Mouse (Mus musculus) CH12.LX (cell line): ENCODE measurements at regions not wholly inside any gene's neighbourhood (a gene's known extent, or its start where the extent isn't known, plus 50 kb on each side); places are given as distances from the start of the nearest gene placed in this dataset.

Experiments used
- DNase-seq: peaks from one replicate; pipeline ENCODE4 v3.0.0-alpha.2; 2013; ENCODE audit errors: extremely low read depth
- H3K27ac ChIP-seq: 2 replicates; pipeline ENCODE4 v1.5.1; 2012; ENCODE audit warnings: low read depth, mild to moderate bottlenecking, control low read depth, moderate library complexity; ENCODE audit not compliant: insufficient read depth
- H3K27me3 ChIP-seq: replicated peaks from 2 replicates; pipeline ENCODE3; 2012; ENCODE audit warnings: inconsistent platforms
- H3K36me3 ChIP-seq, 2 experiments: replicated peaks in 1 of 2; 2 replicates each; pipeline versions ENCODE3 to v1.6.1; 2012; ENCODE audit warnings: inconsistent platforms in 1 of 2, low read length in 1 of 2, mild to moderate bottlenecking in 1 of 2, mixed read lengths in 1 of 2, moderate library complexity in 1 of 2; ENCODE audit not compliant: control insufficient read depth in 1 of 2, insufficient read depth in 1 of 2
- H3K4me1 ChIP-seq, 2 experiments: 2 replicates each; pipeline ENCODE4 v1.6.1; 2012; ENCODE audit warnings: inconsistent platforms in 1 of 2, moderate library complexity in 1 of 2; ENCODE audit not compliant: insufficient read depth in 2 of 2, control insufficient read depth in 1 of 2
- H3K4me2 ChIP-seq: 2 replicates; pipeline ENCODE4 v1.6.1; 2012; ENCODE audit warnings: low read depth, mild to moderate bottlenecking, control low read depth; ENCODE audit not compliant: poor library complexity, insufficient read depth, severe bottlenecking
- H3K4me3 ChIP-seq, 3 experiments: fragments of 150-350 bp in 1 of 3; sonication (generic) in 1 of 3; replicated peaks in 1 of 3; 2 replicates each; pipeline versions ENCODE3 to v1.5.1; 2011 to 2012; ENCODE audit warnings: low read depth in 2 of 3, low read length in 2 of 3, mild to moderate bottlenecking in 2 of 3, moderate library complexity in 2 of 3, control low read depth in 1 of 3, improper control_type of control experiment in 1 of 3, inconsistent platforms in 1 of 3, mixed read lengths in 1 of 3; ENCODE audit not compliant: poor library complexity in 1 of 3
- H3K79me2 ChIP-seq: replicated peaks from 2 replicates; pipeline ENCODE4 v1.6.1; 2012; ENCODE audit warnings: mild to moderate bottlenecking, moderate library complexity; ENCODE audit not compliant: control insufficient read depth, poor library complexity, insufficient read depth, severe bottlenecking; ENCODE audit errors: extremely low read depth
- H3K9ac ChIP-seq: 2 replicates; pipeline ENCODE4 v1.6.1; 2012; ENCODE audit warnings: low read depth, mild to moderate bottlenecking, control low read depth, moderate library complexity; ENCODE audit not compliant: insufficient read depth
- H3K9me3 ChIP-seq: replicated peaks from 2 replicates; pipeline ENCODE3; 2012; ENCODE audit warnings: low read length, inconsistent platforms, mixed read lengths
- CHD2 ChIP-seq: IDR thresholded peaks from 2 replicates; pipeline ENCODE4 v1.6.1; 2011; ENCODE audit warnings: low read length, improper control_type of control experiment
- CTCF ChIP-seq, 2 experiments: IDR thresholded peaks in 1 of 2; conservative IDR thresholded peaks in 1 of 2; 2 replicates each; pipeline ENCODE4 v1.5.1; 2011 to 2012; ENCODE audit warnings: low read depth in 2 of 2, low read length in 2 of 2, improper control_type of control experiment in 1 of 2, inconsistent platforms in 1 of 2, mild to moderate bottlenecking in 1 of 2, moderate library complexity in 1 of 2
- ETS1 ChIP-seq: conservative IDR thresholded peaks from 2 replicates; pipeline ENCODE4 v1.6.1; 2012; ENCODE audit warnings: low read depth, mild to moderate bottlenecking, inconsistent platforms, low read length, improper control_type of control experiment, moderate library complexity
- GABPA ChIP-seq: IDR thresholded peaks from 2 replicates; pipeline ENCODE4 v1.6.1; 2012; ENCODE audit warnings: low read depth, low read length, improper control_type of control experiment, inconsistent platforms; ENCODE audit not compliant: insufficient replicate concordance
- HCFC1 ChIP-seq: IDR thresholded peaks from 2 replicates; pipeline ENCODE4 v1.6.1; 2012; ENCODE audit warnings: low read depth, mild to moderate bottlenecking, inconsistent platforms, low read length, improper control_type of control experiment
- JUND ChIP-seq: conservative IDR thresholded peaks from 2 replicates; pipeline ENCODE4 v1.6.1; 2011; ENCODE audit warnings: low read depth, low read length, improper control_type of control experiment
- MAFK ChIP-seq: IDR thresholded peaks from 2 replicates; pipeline ENCODE4 v1.6.1; 2011; ENCODE audit warnings: low read length, improper control_type of control experiment; ENCODE audit not compliant: insufficient replicate concordance
- MAX ChIP-seq: IDR thresholded peaks from 2 replicates; pipeline ENCODE4 v1.6.1; 2011; ENCODE audit warnings: low read length, improper control_type of control experiment
- MAZ ChIP-seq: IDR thresholded peaks from 2 replicates; pipeline ENCODE4 v1.6.1; 2012; ENCODE audit warnings: low read depth, mild to moderate bottlenecking, inconsistent platforms, low read length, improper control_type of control experiment, moderate library complexity
- MEF2A ChIP-seq: IDR thresholded peaks from 2 replicates; pipeline ENCODE4 v1.6.1; 2014; ENCODE audit warnings: low read depth, mild to moderate bottlenecking, inconsistent platforms, low read length, improper control_type of control experiment, borderline replicate concordance
- MXI1 ChIP-seq: IDR thresholded peaks from 2 replicates; pipeline ENCODE4 v1.6.1; 2011; ENCODE audit warnings: mild to moderate bottlenecking, low read depth, low read length, improper control_type of control experiment
- NRF1 ChIP-seq: IDR thresholded peaks from 2 replicates; pipeline ENCODE4 v1.6.1; 2014; ENCODE audit warnings: low read depth, mild to moderate bottlenecking, inconsistent platforms, low read length, improper control_type of control experiment, moderate library complexity
- SMC3 ChIP-seq: IDR thresholded peaks from 2 replicates; pipeline ENCODE4 v1.6.1; 2011; ENCODE audit warnings: low read depth, low read length, improper control_type of control experiment
- USF1 ChIP-seq: IDR thresholded peaks from 2 replicates; pipeline ENCODE4 v1.6.1; 2014; ENCODE audit warnings: low read depth, mild to moderate bottlenecking, inconsistent platforms, low read length, improper control_type of control experiment
- USF2 ChIP-seq: conservative IDR thresholded peaks from 2 replicates; pipeline ENCODE4 v1.6.1; 2011; ENCODE audit warnings: low read depth, low read length, improper control_type of control experiment
- ZNF384 ChIP-seq: IDR thresholded peaks from 2 replicates; pipeline ENCODE4 v1.6.1; 2012; ENCODE audit warnings: low read depth, low read length, improper control_type of control experiment, inconsistent platforms
- dilution Hi-C: fragments of 300-500 bp; cut with MboI; formaldehyde crosslinking; loops from 2 replicates; pipeline ENCODE4 v1.14.3; 2020; ENCODE audit warnings: low sequenced_read_pairs; ENCODE audit not compliant: extremely low pct_unique_long_range_greater_than_20kb, extremely low pct_ligation_motif_present
- in situ Hi-C: fragments of 300-500 bp; cut with MboI; formaldehyde crosslinking; loops from 3 replicates; pipeline ENCODE4 v1.14.3; 2019; ENCODE audit warnings: low sequenced_read_pairs, low pct_ligation_motif_present, low pct_unique_long_range_greater_than_20kb, mixed read lengths

DNA sequence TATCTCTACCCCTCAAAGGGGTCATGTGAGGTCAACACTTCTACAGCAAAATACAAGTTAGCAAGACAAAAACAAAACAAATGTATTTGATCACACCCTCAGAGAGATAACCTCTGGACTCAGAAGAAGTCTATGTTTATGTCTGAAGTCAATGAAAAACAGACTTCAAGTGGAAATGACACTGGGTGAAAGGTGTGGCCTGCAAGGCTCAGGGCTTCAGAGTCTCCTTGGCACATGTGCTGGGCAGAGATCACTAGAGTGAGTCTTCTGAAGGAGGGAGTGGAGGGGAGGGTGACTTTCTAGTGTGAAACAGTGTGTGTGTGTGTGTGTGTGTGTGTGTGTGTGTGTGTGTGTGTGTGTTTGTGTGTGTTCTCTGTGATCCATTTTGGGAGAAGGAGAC is 68.2 kb downstream of the Il12a start:
- H3K4me3 ChIP-seq = no peak overlapping the region
- H3K9me3 ChIP-seq = peaks cover 4% of the 10 kb centered on the region
- H3K4me2 ChIP-seq = no peak overlapping the region
- H3K27ac ChIP-seq = no peak overlapping the region
- no peak for DNase-seq
- no peaks in the 10 kb centered on the region for H3K27me3 ChIP-seq
- in situ Hi-C loops (no loop called here), dilution Hi-C loops (no loop called here)
- H3K9ac ChIP-seq = no peak overlapping the region
- TF ChIP-seq MAFK (no peak), MAX (no peak), HCFC1 (no peak), MXI1 (no peak), USF1 (no peak), CTCF (conservative IDR thresholded peaks at IDR 0.05 in 1 of 2, IDR thresholded peaks at IDR 0.05 in 1 of 2; ENCODE audit: low read depth in 2 of 2, low read length in 2 of 2) (no peak), SMC3 (no peak)
- no peaks in the 10 kb centered on the region for H3K79me2 ChIP-seq
- no peaks in the 10 kb centered on the region for H3K36me3 ChIP-seq
- peaks cover 12 to 25% of the 10 kb centered on the region in 2 experiments for H3K4me1 ChIP-seq

DNA sequence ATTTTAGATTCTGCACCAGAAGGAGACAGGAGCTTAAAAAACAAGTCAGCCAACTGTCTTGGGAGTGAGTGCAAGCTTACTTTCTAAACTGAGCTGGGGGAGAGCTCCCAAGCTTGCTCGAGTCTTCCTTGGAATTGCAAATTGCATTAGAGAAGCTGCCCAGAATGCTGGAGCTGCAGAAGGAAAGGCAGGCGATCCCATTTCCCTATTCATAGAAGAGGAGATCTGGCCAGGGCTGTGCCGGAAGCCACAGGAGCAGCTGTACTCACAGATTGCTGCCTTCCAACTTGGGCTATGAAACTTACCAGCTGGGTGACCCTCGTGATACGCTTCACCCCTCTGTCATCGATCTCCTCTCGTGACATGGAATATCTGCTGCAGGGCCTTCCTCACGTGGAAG is 68.9 kb downstream of the Il12a start:
- Histone ChIP-seq H3K9ac (no peak overlapping the region), H3K36me3 (no peaks in the 10 kb centered on the region), H3K27ac (no peak overlapping the region), H3K79me2 (no peaks in the 10 kb centered on the region), H3K9me3 (peaks cover 4% of the 10 kb centered on the region), H3K4me3 (no peak overlapping the region), H3K4me2 (no peak overlapping the region), H3K4me1 (peaks cover 12 to 25% of the 10 kb centered on the region in 2 experiments), H3K27me3 (no peaks in the 10 kb centered on the region)
- in situ Hi-C loops = no loop called here
- TF ChIP-seq MAZ (no peak), GABPA (no peak), USF2 (no peak), MAFK (no peak), MEF2A (no peak), ZNF384 (no peak), CTCF (conservative IDR thresholded peaks at IDR 0.05 in 1 of 2, IDR thresholded peaks at IDR 0.05 in 1 of 2; ENCODE audit: low read depth in 2 of 2, low read length in 2 of 2) (no peak), MXI1 (no peak), ETS1 (no peak)
- no peak for DNase-seq
- dilution Hi-C loops = no loop called here

DNA sequence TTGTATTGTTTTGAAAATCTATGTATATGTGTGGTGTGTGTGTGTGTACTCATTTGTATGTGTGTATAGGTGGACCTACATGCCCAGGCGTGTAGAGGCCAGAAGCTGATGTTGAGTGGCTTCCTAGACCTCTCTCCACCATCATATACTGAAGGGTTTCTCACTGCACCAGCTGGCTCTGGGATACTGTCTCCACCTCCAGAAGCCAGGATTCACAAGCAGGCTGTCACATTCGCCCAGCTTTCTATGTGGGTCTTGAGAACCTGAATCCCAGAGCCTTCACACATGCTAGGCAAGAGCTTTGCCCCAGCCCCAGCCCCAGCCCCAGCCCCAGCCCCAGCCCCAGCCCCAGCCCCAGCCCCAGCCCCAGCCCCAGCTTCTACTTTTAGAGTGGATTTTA is 70.4 kb downstream of the Il12a start:
- Histone ChIP-seq H3K79me2 (no peaks in the 10 kb centered on the region), H3K27ac (no peak overlapping the region), H3K9ac (no peak overlapping the region), H3K4me2 (no peak overlapping the region), H3K36me3 (no peaks in the 10 kb centered on the region), H3K4me3 (no peak overlapping the region), H3K27me3 (no peaks in the 10 kb centered on the region), H3K9me3 (peaks cover 4% of the 10 kb centered on the region), H3K4me1 (peaks cover 12 to 25% of the 10 kb centered on the region in 2 experiments)
- TF ChIP-seq JUND = no peak
- no peak for TF ChIP-seq CHD2
- no peak for TF ChIP-seq ETS1
- no peak for TF ChIP-seq NRF1
- no peak for DNase-seq
- dilution Hi-C loops (no loop called here), in situ Hi-C loops (no loop called here)
